Mouse (Mus musculus): ENCODE measurements at regions not wholly inside any gene's neighbourhood (a gene's known extent, or its start where the extent isn't known, plus 50 kb on each side); places are given as distances from the start of the nearest gene placed in this dataset.

GRCm38 (mm10) chr2:48260299-48260698 lies 553.6 kb upstream of the Acvr2a start:
- TF ChIP-seq POLR2A (IDR thresholded peaks at IDR 0.05; ENCODE audit: borderline replicate concordance, extremely low read depth, insufficient read depth, insufficient read length, poor library complexity, severe bottlenecking), result no peak
- no peak for TF ChIP-seq CTCF (IDR thresholded peaks at IDR 0.05; ENCODE audit: borderline replicate concordance, extremely low read depth, insufficient read depth, insufficient read length)
- peak; percentile 20 for DNase-seq (ENCODE audit: low read depth)
